Mouse (Mus musculus) heart, adult 2 months (tissue): ENCODE measurements at regions not wholly inside any gene's neighbourhood (a gene's known extent, or its start where the extent isn't known, plus 50 kb on each side); places are given as distances from the start of the nearest gene placed in this dataset.

Experiments used
- DNase-seq, 2 experiments: peaks; one replicate each; pipeline ENCODE4 v3.0.0; 2021
- H3K27ac ChIP-seq: fragments of 200-600 bp; 2 replicates; pipeline ENCODE4 v1.8.1; 2022
- H3K27me3 ChIP-seq: fragments of 200-500 bp; 2 replicates; pipeline ENCODE4 v1.6.1; 2012; ENCODE audit warnings: mild to moderate bottlenecking, low read length, inconsistent platforms, mixed read lengths; ENCODE audit not compliant: control insufficient read depth, insufficient read depth
- H3K36me3 ChIP-seq: fragments of 200-500 bp; 2 replicates; pipeline ENCODE4 v1.6.1; 2012; ENCODE audit warnings: low read length, inconsistent platforms; ENCODE audit not compliant: control insufficient read depth, insufficient read depth
- H3K4me1 ChIP-seq: fragments of 200-500 bp; 2 replicates; pipeline ENCODE4 v1.6.1; 2011; ENCODE audit warnings: low read length; ENCODE audit not compliant: control insufficient read depth, insufficient read depth
- H3K4me3 ChIP-seq: fragments of 200-600 bp; 2 replicates; pipeline ENCODE4 v1.8.1; 2022
- H3K79me2 ChIP-seq: fragments of 200-500 bp; replicated peaks from 2 replicates; pipeline ENCODE4 v1.6.1; 2012; ENCODE audit warnings: mild to moderate bottlenecking, inconsistent platforms, low read length, moderate library complexity, mixed read lengths; ENCODE audit not compliant: control insufficient read depth, insufficient read depth
- H3K9ac ChIP-seq: fragments of 200-500 bp; 2 replicates; pipeline ENCODE4 v1.6.1; 2012; ENCODE audit warnings: low read depth, mild to moderate bottlenecking, control low read depth, inconsistent platforms, low read length, mixed read lengths
- CTCF ChIP-seq: fragments of 200-600 bp; IDR thresholded peaks from 2 replicates; pipeline ENCODE4 v1.8.1; 2022; ENCODE audit warnings: antibody characterized with exemption, mild to moderate bottlenecking, moderate library complexity
- EP300 ChIP-seq: fragments of 200-500 bp; IDR thresholded peaks from 2 replicates; pipeline ENCODE4 v1.6.1; 2011; ENCODE audit warnings: low read depth, low read length, control low read depth; ENCODE audit not compliant: insufficient read depth
- POLR2A ChIP-seq: fragments of 200-500 bp; IDR thresholded peaks from 2 replicates; pipeline ENCODE4 v1.6.1; 2011; ENCODE audit warnings: mild to moderate bottlenecking, low read depth, low read length, control low read depth; ENCODE audit not compliant: insufficient read depth
- WGBS: fragments of 180-500 bp; shearing (Covaris S2); methylation state at CpG from one replicate; pipeline ENCODE4 v1.1.7; 2018; 5-methylcytosine and 5-hydroxymethylcytosine counted together
- intact Hi-C: fragments of 180-260 bp; cut with DNase I; formaldehyde crosslinking; loops from one replicate; pipeline ENCODE4 v1.15.1; 2025

GRCm38 (mm10) chr1:76490719-76491118 is 944.7 kb downstream of the Slc4a3 start:
- 51% methylated on average over 7 of the region's 7 CpGs for WGBS
- intact Hi-C loops: no loop called here
- TF ChIP-seq POLR2A: no peak
- no peak for TF ChIP-seq CTCF
- Histone ChIP-seq H3K4me3 (no peak overlapping the region), H3K79me2 (no peaks in the 10 kb centered on the region), H3K36me3 (no peaks in the 10 kb centered on the region), H3K9ac (no peak overlapping the region), H3K4me1 (peaks cover 1% of the 10 kb centered on the region), H3K27me3 (no peaks in the 10 kb centered on the region), H3K27ac (no peak overlapping the region)
- no peak for DNase-seq

GRCm38 (mm10) chr1:76491187-76491586 is 945.1 kb downstream of the Slc4a3 start:
- H3K4me3 ChIP-seq: no peak overlapping the region
- TF ChIP-seq EP300 (no peak), POLR2A (no peak), CTCF (no peak)
- 47% methylated on average over 4 of the region's 4 CpGs for WGBS
- no peaks in the 10 kb centered on the region for H3K36me3 ChIP-seq
- DNase-seq: no peak
- no peaks in the 10 kb centered on the region for H3K27me3 ChIP-seq
- no peak overlapping the region for H3K27ac ChIP-seq
- no peaks in the 10 kb centered on the region for H3K79me2 ChIP-seq
- no peak overlapping the region for H3K9ac ChIP-seq
- intact Hi-C loops: no loop called here
- H3K4me1 ChIP-seq: peaks cover 1% of the 10 kb centered on the region

GRCm38 (mm10) chr1:76505150-76505549 is 959.1 kb downstream of the Slc4a3 start:
- H3K36me3 ChIP-seq: no peaks in the 10 kb centered on the region
- no peak overlapping the region for H3K9ac ChIP-seq
- TF ChIP-seq EP300 (no peak), CTCF (no peak), POLR2A (no peak)
- no peak overlapping the region for H3K27ac ChIP-seq
- no peaks in the 10 kb centered on the region for H3K27me3 ChIP-seq
- intact Hi-C loops: no loop called here
- H3K4me3 ChIP-seq: no peak overlapping the region
- no peak for DNase-seq
- H3K79me2 ChIP-seq: no peaks in the 10 kb centered on the region
- no peaks in the 10 kb centered on the region for H3K4me1 ChIP-seq

- no peak for TF ChIP-seq CTCF
- TF ChIP-seq EP300: no peak
- TF ChIP-seq POLR2A: no peak
- Histone ChIP-seq H3K79me2 (no peaks in the 10 kb centered on the region), H3K4me3 (no peak overlapping the region), H3K27ac (no peak overlapping the region), H3K36me3 (no peaks in the 10 kb centered on the region), H3K9ac (no peak overlapping the region), H3K27me3 (no peaks in the 10 kb centered on the region), H3K4me1 (no peaks in the 10 kb centered on the region)
- no peak for DNase-seq
- WGBS: 100% methylated on average over 1 of the region's 1 CpGs
- intact Hi-C loops: no loop called here
Observed at GRCm38 (mm10) chr1:76508821-76509220, 962.8 kb downstream of the Slc4a3 start.

GRCm38 (mm10) chr1:76509486-76509885 is 963.4 kb downstream of the Slc4a3 start:
- Histone ChIP-seq H3K27ac (no peak overlapping the region), H3K4me3 (no peak overlapping the region), H3K36me3 (no peaks in the 10 kb centered on the region), H3K9ac (no peak overlapping the region), H3K27me3 (no peaks in the 10 kb centered on the region), H3K4me1 (no peaks in the 10 kb centered on the region), H3K79me2 (no peaks in the 10 kb centered on the region)
- 76% methylated on average over 3 of the region's 3 CpGs for WGBS
- no peak for TF ChIP-seq EP300
- DNase-seq: no peak
- intact Hi-C loops: no loop called here

GRCm38 (mm10) chr1:76512156-76512555 is 966.1 kb downstream of the Slc4a3 start:
- no peak overlapping the region for H3K4me3 ChIP-seq
- H3K9ac ChIP-seq: no peak overlapping the region
- no peaks in the 10 kb centered on the region for H3K36me3 ChIP-seq
- H3K79me2 ChIP-seq: no peaks in the 10 kb centered on the region
- H3K4me1 ChIP-seq: no peaks in the 10 kb centered on the region
- no peak overlapping the region for H3K27ac ChIP-seq
- H3K27me3 ChIP-seq: no peaks in the 10 kb centered on the region
- TF ChIP-seq CTCF (no peak), EP300 (no peak), POLR2A (no peak)
- intact Hi-C loops: no loop called here
- no peak for DNase-seq
- WGBS: 66% methylated on average over 1 of the region's 1 CpGs

GRCm38 (mm10) chr1:76513490-76513889 is 967.4 kb downstream of the Slc4a3 start:
- Histone ChIP-seq H3K9ac (no peak overlapping the region), H3K4me3 (no peak overlapping the region), H3K79me2 (no peaks in the 10 kb centered on the region), H3K36me3 (no peaks in the 10 kb centered on the region), H3K4me1 (no peaks in the 10 kb centered on the region), H3K27me3 (no peaks in the 10 kb centered on the region), H3K27ac (no peak overlapping the region)
- no peak for DNase-seq
- intact Hi-C loops: no loop called here
- WGBS: 70% methylated on average over 2 of the region's 2 CpGs
- TF ChIP-seq CTCF (no peak), EP300 (no peak)
